Mouse (Mus musculus) mesoderm, embryonic 11.5 days (tissue): ENCODE data around the gene Tbcel.

Experiments used
- DNase-seq: peaks from one replicate; pipeline ENCODE4 v3.0.0-alpha.2; 2012; ENCODE audit warnings: low read depth, low spot score

Tbcel gene

DNA sequence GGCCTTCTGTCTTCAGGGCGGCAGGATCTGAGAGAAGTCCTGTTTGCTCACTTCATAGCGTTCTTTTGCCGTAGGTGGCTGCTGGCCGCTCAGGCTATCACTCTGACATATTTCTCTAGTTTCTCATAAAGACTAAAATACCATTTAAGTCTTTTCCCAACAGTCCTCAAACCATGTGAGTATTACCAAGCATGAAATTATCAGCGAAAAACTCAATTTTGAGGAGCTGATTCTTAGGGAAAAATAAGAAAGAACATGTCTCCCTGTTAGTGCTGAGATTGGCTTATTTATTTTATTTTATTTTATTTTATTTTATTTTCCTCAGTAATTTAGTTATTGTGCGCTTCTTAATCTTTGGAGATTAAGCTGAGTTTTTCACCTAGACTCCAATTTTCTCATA, at the start of gene Tbcel:
Gene Tbcel (minus strand): TSS at position 101 of the 400 bp plus-strand sequence.
- no peak for DNase-seq

DNA sequence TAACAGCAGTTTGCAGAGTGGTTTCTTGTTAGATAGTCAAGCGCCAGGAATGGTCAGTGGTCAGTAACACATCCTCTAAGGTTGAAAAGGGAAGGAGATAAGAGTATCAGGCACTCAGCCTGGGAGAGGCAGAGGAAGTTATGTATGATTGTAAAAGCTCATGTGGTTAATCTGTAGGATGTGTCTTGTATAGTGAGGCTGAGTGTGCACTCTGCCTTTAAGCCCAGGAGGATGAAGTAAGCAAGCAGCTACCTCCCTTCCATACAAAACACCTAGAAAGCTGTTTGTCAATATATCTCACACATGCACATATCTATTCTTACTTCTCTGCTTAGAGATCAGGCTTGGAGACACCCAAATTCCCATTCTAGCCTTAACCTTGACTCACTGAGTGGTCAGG, 47.6 kb upstream of the Tbcel start:
- DNase-seq: no peak

DNA sequence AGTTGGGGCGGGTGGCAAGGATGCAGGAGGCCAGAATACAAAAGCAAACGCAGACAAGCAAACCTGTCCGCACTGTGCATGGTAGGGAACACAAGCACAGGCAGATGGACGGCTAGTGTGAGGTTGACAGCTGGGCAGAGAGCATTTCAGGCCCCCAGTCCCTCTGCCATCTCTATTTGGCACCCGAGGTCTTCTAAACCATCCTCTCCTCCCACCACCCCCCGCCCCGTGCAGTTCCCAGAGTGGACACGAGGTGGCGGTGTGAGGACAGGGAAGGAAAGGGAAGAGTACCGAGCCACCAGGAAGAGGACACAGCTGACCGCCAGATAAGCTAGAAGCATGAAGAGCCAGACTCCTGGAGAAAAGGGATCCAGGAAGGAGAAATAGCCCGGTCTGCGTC, 42.5 kb upstream of the Tbcel start:
- peak; percentile 82 for DNase-seq

DNA sequence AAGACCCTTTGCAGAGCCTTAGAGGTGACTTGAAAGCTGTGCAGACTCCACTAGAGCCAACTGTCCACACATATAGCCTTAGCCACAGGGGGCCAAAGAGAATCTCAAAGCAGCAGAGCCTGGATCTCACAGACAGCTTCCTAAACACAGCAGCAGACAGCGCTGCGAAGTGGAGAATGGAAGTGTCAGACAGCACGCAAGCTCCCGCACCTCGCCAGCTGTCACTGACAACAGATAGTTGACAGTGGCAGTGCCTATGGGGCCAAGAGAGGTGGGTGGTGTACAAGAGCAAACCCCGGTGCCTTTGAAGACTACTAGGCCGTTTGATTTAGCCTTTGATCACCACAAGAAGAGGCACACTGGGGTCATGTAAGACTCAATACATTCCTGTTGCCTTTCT, 41.4 kb upstream of the Tbcel start:
- no peak for DNase-seq

DNA sequence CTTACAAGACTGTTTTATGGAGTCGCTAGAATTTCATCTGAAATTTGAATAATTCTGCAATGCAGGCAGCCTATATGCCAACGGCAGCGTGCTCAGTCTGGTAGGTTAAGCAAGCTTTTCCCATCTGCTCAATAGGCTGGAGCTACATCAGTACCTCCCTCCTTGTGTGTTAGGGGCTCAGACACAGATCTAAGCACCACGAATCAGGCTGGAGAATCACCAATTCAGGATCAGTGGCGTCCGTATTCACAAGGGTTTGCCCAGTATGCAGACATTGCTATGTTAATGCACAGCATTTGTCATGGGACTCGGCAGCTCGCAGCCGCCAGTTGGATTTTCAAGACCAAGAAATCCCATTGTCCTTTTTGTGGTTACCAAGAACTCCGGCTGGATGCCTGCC, 36.9 kb upstream of the Tbcel start:
- DNase-seq: no peak

DNA sequence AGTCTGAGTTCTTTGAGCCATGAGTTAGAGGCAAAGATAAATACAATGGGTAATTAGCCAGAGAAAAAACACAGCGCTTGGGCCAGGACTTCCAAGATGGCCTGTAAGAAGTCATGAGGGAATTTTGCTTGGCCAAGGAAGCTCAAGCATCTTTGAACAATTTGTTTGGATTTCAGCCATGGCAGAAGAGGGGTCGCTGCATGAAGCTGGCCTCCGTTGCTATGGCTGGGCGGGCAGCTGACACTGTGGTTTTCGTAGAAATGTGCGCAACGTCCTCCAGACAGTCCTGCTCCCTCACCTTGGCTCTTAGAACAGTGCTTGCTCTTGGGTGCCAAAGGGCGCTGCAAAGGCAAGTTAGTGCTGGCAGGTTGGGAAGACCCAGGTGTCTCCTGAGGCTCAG, 25.9 kb upstream of the Tbcel start:
- no peak for DNase-seq

DNA sequence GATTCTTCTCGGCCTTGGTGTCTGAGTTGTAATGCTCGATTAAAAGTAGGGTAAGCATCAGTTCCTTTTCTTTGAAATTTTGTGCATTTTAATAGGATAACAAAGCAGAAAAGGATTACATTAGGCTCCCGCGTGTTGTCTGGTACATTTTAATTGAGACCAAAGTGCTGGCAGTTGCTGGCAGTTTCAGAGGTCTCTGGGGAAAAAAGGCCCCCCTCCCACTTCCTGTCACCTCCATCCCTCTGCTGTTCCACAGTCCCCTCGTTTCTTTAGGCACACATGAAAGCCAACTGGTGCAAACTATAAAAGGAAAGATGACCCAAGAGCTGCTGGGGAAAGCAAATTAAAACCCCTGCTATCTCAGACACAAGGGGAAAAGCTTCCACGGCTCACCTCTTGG, 25.4 kb upstream of the Tbcel start:
- DNase-seq: no peak

DNA sequence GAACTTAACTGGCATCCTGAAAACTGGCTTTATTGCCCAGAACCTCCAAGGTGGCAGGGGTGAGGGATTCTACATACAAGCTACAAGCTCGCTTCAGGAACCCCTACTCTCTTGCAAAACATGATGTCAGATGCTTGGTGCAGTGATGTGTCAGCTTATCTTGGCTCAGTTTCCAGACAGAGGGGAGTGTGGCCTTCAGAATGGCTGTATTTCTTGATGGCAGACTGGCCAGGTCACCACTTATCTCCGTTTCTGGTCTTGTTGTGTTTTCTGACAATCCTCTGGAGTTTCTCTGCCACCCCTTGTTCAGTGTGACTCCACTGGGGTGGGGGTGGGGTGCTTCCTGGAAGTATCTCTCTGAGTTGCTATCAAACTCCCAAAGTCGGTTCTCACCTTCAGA, 24.3 kb upstream of the Tbcel start:
- DNase-seq: no peak

DNA sequence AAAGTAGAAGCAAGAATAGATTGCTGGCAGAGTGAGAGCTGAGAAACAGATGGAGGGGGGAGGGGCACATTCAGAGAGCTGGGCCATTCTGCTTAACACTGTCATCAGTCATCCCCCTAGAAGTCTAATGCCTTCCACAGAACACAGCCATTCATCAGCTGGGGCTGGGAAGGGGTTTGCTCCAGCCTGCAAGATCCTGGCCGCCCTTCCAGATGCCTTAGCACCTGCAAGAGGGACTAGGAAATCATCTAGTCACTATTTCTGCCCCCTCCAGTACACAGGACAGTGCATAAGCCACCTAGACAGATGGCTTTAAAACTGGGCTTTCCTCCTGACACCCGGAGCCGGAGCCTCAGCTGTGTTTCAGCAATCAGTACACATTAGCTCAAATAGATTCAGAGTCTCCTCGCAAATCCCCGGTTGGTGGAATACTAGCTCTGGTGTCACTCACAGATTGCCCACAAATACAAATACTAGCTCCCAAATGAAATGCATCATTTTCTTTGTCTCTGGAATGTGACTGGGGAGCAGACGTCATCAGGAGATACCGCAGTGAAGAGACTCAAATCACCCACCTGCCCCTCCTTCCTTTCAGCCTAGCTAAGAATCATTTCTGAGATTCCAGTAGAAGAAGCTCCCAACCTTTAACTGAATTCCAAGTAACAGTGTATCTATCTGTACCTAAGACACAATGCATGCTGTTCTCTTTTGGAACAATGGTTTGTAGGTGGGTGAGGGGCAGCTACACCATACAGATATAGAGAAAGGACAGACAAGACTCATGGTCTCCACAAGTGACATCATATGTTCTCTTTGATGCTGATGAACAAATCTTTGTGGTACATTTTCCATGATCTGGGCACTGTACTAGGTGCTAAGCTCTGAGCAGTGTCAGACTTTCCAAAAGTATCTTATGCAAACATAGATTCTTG, 22.9 kb upstream of the Tbcel start:
- DNase-seq: peak; percentile 78

DNA sequence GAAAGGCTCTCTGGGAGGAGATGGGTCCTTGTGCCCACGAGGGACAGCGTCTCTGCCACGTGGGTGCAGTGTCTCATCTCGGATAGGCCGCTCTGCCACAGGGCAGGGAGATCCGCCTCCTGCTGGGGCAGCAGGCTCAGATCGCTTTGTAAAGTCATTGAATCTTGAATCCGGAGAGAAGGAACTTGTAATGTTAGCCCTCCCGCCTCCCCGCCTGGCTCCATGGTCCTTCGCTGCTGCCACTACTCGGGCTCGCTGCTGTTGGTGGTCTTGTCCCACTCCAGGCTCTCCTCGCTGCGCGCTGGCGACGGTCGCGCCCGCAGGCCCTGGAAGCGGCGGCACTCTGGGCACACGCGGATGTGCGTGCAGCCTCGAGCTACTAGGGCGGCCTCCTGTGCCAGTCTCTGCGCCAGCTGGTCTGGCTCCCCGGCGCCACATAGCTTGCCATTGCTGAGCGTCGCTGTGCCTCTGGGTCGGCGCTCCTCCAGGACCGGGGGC, 13.0 kb upstream of the Tbcel start:
- peak; percentile 49 for DNase-seq

DNA sequence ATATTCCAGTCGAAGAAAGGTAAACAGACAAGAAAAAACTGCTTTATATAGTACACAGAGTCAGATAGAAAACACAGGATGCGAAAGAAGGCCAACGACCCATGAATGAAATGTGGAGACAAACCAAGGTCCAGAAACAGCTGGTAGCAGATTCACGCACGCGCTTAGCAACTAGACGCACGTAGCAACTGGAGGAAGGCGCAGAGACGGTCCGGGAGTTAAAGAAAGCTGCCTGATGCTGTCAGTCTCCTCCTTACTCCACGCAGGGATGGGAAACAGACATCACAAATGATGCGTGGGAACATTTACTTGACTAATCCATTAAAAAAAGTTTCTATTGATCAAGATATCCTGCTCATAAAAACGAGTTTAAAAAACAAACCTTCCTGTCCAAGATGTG, 10.6 kb upstream of the Tbcel start:
- DNase-seq: no peak

DNA sequence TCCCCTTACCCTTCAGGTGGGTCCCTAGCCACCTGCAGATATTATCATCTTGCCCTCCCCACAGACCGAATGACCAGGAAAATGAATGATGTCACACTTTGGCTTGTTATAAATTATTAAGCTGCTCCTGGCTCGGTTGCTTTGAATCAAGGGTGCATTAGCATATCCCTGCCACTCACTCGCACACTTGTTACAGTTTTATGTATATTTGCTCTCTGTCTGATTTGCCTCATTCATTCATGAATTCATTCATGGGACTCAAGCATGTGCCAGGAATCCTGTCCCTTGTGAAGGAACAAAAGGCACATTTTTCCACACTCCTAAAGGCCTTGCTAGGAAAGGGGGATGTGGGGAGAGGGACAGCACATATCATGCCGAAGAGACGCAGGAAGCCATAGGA, 5.5 kb upstream of the Tbcel start:
- peak; percentile 17 for DNase-seq

DNA sequence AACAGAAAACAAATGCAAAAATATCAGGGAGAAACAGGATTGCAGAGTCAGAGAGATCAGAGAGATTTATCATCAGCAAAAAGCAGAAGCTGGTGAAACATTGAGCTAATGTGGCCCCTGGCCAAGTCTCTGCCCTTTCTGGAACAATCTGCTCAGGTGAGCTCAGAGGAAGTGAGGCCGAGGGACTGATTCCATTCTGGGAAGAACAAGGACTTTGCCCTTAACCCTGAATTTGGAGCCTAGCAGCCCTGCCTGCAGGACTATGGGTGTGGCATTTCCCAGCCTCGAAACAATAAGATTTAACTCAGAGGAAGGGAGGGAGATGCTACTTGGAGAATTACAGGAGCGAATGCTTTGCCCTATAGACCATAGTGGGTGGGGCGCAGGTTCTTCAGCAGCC, 4.7 kb upstream of the Tbcel start:
- DNase-seq: no peak

DNA sequence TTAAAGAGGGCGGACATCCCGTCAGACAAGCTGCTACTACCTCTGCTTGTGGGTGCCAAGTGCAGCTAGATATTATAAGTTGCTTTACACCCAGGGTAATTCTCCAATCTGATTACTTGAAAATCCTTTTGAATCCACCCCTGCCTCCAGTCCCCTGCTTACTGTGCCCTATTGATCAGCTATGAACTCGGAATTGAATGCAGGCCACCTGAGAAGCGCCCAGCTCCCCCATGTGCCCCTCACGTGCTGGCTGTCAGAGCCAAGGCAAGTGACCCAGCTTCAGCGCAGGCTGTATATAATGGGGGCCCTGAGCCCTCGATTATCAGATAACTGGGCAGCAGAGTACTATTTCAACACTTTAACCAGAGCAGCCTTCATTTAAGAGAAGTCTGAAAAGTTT, 626 bp upstream of the Tbcel start:
- no peak for DNase-seq

DNA sequence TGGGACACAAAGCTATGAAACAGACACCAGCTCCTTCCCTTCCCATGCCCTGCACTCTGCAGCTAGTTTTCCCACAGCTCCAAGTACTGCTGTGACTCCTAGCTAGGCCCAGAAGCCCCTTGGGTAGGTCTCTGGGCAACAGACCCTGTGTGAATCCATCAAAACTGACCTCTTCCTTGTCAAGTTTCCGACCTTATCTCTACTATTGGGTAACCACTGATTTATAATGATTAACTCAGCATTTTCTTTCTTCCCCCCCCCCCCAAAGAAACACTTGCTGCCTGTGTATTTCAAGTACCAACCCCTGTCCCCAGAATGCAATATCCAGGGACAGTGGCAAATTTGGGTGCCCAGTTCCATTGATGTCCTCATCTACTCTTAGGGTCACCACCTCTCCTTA, 587 bp downstream of the Tbcel start:
- no peak for DNase-seq

DNA sequence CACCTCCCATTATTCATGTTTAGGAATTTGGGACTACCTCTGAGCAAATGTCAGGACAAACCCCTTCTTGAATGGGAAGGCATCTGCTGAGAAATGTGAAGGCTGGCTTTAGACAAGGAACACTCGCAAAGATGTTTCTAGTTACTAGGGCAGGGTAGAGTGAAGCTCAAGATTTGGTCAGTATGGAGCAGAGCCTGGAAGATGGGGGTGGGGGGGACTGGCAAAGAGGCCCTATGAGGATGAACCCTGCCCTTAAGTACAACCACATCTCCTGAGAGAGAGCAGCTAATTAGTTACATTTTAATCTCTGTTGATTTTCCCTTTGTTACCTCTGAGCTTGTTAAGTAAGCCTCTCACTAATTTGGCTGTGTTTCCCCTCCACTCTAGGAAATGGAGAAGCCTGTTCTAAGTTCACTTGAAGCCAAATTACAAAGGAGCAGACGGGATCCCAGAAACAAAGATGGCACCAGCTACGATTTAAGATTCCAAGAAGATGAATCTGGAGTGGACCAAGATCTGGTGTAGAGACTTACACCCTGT, 2.6 kb downstream of the Tbcel start:
- DNase-seq: no peak

DNA sequence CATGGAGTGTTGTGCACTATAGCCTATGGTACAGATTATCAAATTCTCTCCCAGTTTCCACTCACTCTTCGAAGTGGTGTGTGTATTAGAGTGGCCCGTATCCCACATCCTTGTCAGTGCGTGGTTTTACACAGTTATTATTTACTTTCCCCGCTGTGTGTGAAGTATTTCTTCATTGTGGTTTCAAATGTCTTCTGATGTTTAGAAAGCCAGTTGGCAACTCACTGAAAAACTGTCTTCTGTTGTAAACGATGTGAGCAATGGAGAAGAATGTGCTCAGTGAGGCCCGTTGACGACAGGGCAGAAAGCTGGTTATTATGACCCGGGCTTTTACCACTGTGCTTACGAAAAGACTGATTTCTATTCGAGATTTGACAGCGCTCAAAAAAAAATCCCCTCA, 3.0 kb downstream of the Tbcel start:
- no peak for DNase-seq

DNA sequence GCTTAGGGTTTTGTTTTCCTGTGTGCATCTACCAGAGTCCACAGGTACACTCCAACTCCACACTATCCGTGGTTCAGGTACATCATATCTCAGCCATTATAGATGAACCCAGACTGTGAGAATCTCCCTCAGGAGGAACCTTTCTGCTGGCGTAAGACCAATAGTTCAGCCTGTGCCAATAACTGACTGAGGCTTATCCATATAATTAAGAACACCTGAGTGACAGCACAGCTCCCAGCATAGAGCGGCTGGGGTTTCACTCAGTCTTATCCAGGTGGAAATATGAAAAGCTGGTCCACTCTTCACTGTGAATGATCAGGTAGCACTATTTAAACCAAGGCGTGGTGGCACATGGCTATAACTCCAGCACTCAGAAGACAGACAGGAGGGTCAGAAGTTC, 3.9 kb downstream of the Tbcel start:
- no peak for DNase-seq

DNA sequence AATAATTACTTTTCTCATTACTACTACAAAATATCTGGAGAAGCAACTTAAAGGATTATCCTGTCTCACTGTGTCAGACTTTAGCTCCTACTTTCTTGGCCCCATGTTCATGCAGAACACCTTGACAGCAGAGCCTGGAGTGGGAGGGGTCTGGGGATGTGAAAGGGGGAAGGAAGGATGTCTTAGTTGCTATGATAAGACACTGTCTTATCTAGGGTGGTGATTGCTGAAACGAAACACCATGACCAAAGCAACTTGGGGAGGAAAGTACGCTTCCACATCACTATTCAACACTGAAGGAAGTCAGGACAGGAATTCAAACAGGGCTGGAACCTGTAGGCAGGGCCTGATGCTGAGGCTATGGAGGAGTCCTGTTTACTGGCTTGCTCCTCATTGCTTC, 11.3 kb downstream of the Tbcel start:
- no peak for DNase-seq

DNA sequence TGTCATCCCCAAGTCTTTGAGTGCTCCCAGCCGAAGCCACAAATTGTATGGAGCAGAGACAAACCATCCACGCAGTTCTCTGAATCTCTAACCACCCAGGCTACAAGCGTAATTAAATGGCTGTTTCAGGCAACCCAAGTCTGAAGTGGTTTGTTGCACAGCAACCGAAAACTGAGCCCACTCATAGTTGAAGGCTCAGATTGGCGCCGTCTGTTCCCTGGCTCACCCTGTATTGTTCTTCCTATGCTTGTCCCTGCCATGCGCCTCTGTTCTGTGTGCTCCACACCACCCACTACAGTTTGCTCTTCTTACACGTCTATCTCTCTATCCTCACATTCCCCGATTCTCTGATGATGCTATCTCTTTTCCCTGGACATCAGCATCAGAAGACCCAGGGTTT, 15.8 kb downstream of the Tbcel start:
- DNase-seq: no peak

DNA sequence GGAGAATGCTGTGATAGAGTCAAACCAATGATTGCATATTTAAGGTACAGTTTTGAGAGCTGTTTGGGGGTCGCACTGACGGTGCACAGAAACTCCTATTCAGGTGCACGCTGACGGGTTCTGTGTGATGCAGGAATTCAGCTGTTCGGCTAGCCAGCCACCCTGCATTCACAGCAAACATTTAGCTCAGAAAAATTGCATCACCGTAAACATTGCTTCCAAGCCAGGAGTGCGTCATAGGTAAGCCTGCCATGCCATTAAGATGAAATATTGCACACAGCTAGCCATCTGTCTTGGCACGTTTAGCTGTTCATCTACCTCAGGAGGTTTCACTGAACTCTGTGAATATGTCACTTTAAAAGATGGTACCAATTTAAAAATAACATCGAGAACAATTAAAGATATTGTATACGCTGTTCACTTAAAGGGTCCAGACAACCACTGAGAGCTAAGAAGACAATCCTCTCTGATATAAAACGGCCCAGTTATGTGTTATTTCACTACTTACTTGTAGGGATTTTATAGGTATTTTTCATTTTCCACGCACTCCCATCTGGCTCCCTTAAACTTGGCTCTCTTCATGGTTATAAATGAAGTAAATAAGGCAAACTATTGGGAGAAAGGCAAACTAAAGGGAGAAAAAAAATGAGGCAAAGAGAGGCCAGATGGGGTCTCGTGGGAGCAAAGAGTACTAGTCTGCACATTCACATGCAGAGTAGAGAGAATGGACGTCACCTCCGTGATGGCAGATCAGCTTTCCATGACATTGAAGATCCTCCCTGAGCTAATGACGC, 16.8 kb downstream of the Tbcel start:
- no peak for DNase-seq

DNA sequence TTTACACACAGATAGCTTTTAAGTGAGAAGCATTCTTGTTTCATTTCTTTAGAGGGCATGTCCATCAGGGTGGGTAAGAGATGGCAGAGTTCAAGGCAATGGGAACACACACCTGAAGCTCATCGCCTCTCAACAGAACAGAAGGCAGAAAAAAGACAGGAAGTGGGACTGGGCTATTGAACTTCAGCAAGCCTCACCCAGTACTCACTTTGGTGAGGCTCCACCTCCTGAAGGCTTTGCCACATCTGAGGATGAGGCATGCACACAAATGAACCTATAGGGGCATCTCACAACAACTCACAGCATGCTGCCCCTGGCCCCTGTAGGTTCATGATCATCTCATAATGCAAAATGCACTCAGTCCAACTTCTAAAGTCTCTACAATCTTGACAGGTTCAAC, 19.5 kb downstream of the Tbcel start:
- DNase-seq: no peak

DNA sequence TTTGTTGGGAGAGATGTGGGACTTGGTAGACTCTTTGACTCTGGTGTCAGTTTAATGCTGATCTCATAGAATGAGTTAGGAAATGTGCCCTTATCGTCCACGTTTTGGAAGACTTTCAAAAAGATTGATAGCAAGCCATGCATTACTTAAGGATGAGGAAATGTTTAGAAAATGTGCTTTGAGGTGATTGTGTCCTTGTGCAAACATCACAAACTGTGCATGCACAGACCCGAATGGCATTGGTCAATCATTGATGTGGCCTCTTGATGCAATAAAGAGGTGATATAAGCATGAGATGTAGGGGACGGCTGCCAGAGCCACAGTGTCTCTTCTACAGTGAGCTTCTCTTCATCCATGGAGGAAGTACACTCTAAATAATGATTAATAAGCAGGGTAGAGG, 20.7 kb downstream of the Tbcel start:
- DNase-seq: no peak
